Mouse (Mus musculus): ENCODE measurements around the gene Gm3278.
"Not testable (repeated sequence)": the region's sequence is repeated elsewhere in the genome, so short reads cannot be mapped to it uniquely, and the experiment has no call there.

Gene Gm3278

DNA sequence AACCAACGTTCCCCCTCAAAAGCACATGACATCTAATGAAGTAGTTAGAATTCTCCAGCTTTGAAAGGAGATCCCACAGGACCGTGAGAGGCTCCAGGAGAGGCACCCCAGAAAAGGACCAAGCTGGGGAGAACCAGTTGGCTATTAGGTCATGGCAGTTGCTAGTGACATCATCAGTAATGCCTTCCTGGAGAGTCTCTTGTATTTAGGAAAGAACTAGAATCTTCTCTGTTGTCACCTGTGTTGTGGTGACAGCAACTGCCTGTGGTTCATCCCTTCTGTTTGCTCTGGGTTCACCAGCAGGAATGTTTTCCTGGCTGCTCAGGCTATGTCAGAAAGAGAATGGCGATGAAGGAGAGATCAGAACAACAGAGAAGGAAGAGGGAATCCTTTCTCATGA is at the start of gene Gm3278:
Gene Gm3278 (plus strand): TSS at position 301 of the 400 bp plus-strand sequence.
- DNase-seq (ENCODE audit: low spot score in 2 of 2), result not testable (repeated sequence)

DNA sequence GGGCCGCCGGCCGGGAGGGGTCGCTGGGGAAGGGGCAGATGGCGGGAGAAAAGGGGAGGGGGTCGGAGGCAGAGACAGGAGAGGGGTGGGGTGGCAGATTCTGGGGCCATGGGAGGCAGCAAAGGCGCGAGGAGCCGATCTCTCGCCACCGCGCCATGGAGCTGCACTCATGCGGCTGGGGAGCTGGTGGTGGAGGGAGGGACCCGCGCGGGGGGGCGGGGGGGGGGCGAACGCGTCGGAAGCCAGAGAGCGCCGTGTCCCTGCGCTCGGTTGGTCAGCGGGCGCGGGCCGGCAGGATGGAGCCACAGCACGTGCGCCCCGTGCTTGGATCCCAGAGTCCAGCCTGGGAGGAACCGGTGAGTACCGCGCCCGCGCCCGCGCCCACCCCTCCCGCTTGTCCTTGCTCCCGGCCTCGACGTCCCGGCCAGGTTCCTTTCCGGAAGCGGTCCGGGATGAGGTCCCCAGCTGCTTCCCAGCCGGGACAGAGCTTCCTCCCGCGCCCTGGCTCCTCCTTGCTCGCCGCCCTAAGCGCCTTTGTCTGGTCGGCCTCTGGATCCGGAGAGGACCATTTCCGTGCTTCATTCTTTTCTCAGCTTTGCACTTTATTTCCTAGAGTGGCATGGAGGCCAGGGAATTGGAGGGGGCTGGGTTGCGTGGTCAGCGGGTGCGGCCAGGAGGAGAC is 36.8 kb upstream of the Gm3278 start, which contains the start of gene Gm3264:
Gene Gm3264 (plus strand): TSS at position 278 of the 682 bp plus-strand sequence.
- peak in 1 of 2 experiments; percentile 16 for DNase-seq (ENCODE audit: low spot score in 2 of 2)
